Mouse (Mus musculus): Measurements from ENCODE around the gene Dcbld1. TPM values are rescaled to one million over a fixed set of nuclear protein-coding genes. Genes with fewer than 3 reads are reported as not detected.
"Not testable (repeated sequence)": the region's sequence is repeated elsewhere in the genome, so short reads cannot be mapped to it uniquely, and the experiment has no call there.

The Dcbld1 gene
- polyA plus RNA-seq, 1 experiment, result 13.3 TPM

- no peak for DNase-seq (ENCODE audit: low read depth)
- TF ChIP-seq POLR2A (IDR thresholded peaks at IDR 0.05; ENCODE audit: borderline replicate concordance, extremely low read depth, insufficient read depth, insufficient read length, poor library complexity, severe bottlenecking) (no peak), CTCF (IDR thresholded peaks at IDR 0.05; ENCODE audit: borderline replicate concordance, extremely low read depth, insufficient read depth, insufficient read length) (no peak)
These were observed 47.9 kb downstream of the Dcbld1 start for GRCm38 (mm10) chr10:52281337-52281736.

GRCm38 (mm10) chr10:52284578-52284977, 51.2 kb downstream of the Dcbld1 start:
- TF ChIP-seq POLR2A (IDR thresholded peaks at IDR 0.05; ENCODE audit: borderline replicate concordance, extremely low read depth, insufficient read depth, insufficient read length, poor library complexity, severe bottlenecking) (no peak), CTCF (IDR thresholded peaks at IDR 0.05; ENCODE audit: borderline replicate concordance, extremely low read depth, insufficient read depth, insufficient read length) (no peak)
- DNase-seq (ENCODE audit: low read depth), result no peak

GRCm38 (mm10) chr10:52287852-52288533, 54.6 kb downstream of the Dcbld1 start:
- no peak for TF ChIP-seq CTCF (IDR thresholded peaks at IDR 0.05; ENCODE audit: borderline replicate concordance, extremely low read depth, insufficient read depth, insufficient read length)
- no peak for TF ChIP-seq POLR2A (IDR thresholded peaks at IDR 0.05; ENCODE audit: borderline replicate concordance, extremely low read depth, insufficient read depth, insufficient read length, poor library complexity, severe bottlenecking)

GRCm38 (mm10) chr10:52289261-52289660, 55.8 kb downstream of the Dcbld1 start:
- TF ChIP-seq POLR2A (IDR thresholded peaks at IDR 0.05; ENCODE audit: borderline replicate concordance, extremely low read depth, insufficient read depth, insufficient read length, poor library complexity, severe bottlenecking), result no peak
- TF ChIP-seq CTCF (IDR thresholded peaks at IDR 0.05; ENCODE audit: borderline replicate concordance, extremely low read depth, insufficient read depth, insufficient read length), result no peak

More at GRCm38 (mm10) chr10:52287852-52288533, 54.6 kb downstream of the Dcbld1 start:
- DNase-seq (ENCODE audit: low read depth), result peak; percentile 70

GRCm38 (mm10) chr10:52292391-52292790, 59.0 kb downstream of the Dcbld1 start:
- not testable (repeated sequence) for DNase-seq (ENCODE audit: low read depth)

More at GRCm38 (mm10) chr10:52289261-52289660, 55.8 kb downstream of the Dcbld1 start:
- DNase-seq (ENCODE audit: low read depth), result no peak

GRCm38 (mm10) chr10:52293921-52294577, 60.6 kb downstream of the Dcbld1 start:
- TF ChIP-seq POLR2A (IDR thresholded peaks at IDR 0.05; ENCODE audit: borderline replicate concordance, extremely low read depth, insufficient read depth, insufficient read length, poor library complexity, severe bottlenecking), result no peak
- no peak for TF ChIP-seq CTCF (IDR thresholded peaks at IDR 0.05; ENCODE audit: borderline replicate concordance, extremely low read depth, insufficient read depth, insufficient read length)
- DNase-seq (ENCODE audit: low read depth), result no peak

- DNase-seq (ENCODE audit: low read depth), result peak; percentile 53
- no peak for TF ChIP-seq CTCF (IDR thresholded peaks at IDR 0.05; ENCODE audit: borderline replicate concordance, extremely low read depth, insufficient read depth, insufficient read length)
- no peak for TF ChIP-seq POLR2A (IDR thresholded peaks at IDR 0.05; ENCODE audit: borderline replicate concordance, extremely low read depth, insufficient read depth, insufficient read length, poor library complexity, severe bottlenecking)
These were observed 62.5 kb downstream of the Dcbld1 start for GRCm38 (mm10) chr10:52295934-52296333.

- not testable (repeated sequence) for DNase-seq (ENCODE audit: low read depth)
These were observed 65.1 kb downstream of the Dcbld1 start for GRCm38 (mm10) chr10:52298568-52298967.

GRCm38 (mm10) chr10:52301766-52302165, 68.3 kb downstream of the Dcbld1 start:
- no peak for DNase-seq (ENCODE audit: low read depth)
- TF ChIP-seq CTCF (IDR thresholded peaks at IDR 0.05; ENCODE audit: borderline replicate concordance, extremely low read depth, insufficient read depth, insufficient read length), result no peak
- no peak for TF ChIP-seq POLR2A (IDR thresholded peaks at IDR 0.05; ENCODE audit: borderline replicate concordance, extremely low read depth, insufficient read depth, insufficient read length, poor library complexity, severe bottlenecking)

GRCm38 (mm10) chr10:52302271-52302670, 68.9 kb downstream of the Dcbld1 start:
- TF ChIP-seq POLR2A (IDR thresholded peaks at IDR 0.05; ENCODE audit: borderline replicate concordance, extremely low read depth, insufficient read depth, insufficient read length, poor library complexity, severe bottlenecking) (no peak), CTCF (IDR thresholded peaks at IDR 0.05; ENCODE audit: borderline replicate concordance, extremely low read depth, insufficient read depth, insufficient read length) (no peak)

GRCm38 (mm10) chr10:52304574-52304973, 71.2 kb downstream of the Dcbld1 start:
- peak; percentile 36 for DNase-seq (ENCODE audit: low read depth)
- TF ChIP-seq CTCF (IDR thresholded peaks at IDR 0.05; ENCODE audit: borderline replicate concordance, extremely low read depth, insufficient read depth, insufficient read length) (no peak), POLR2A (IDR thresholded peaks at IDR 0.05; ENCODE audit: borderline replicate concordance, extremely low read depth, insufficient read depth, insufficient read length, poor library complexity, severe bottlenecking) (no peak)

More at GRCm38 (mm10) chr10:52302271-52302670, 68.9 kb downstream of the Dcbld1 start:
- DNase-seq (ENCODE audit: low read depth), result no peak

GRCm38 (mm10) chr10:52309196-52309595, 75.8 kb downstream of the Dcbld1 start:
- peak; percentile 8 for DNase-seq (ENCODE audit: low read depth)
- no peak for TF ChIP-seq CTCF (IDR thresholded peaks at IDR 0.05; ENCODE audit: borderline replicate concordance, extremely low read depth, insufficient read depth, insufficient read length)
- no peak for TF ChIP-seq POLR2A (IDR thresholded peaks at IDR 0.05; ENCODE audit: borderline replicate concordance, extremely low read depth, insufficient read depth, insufficient read length, poor library complexity, severe bottlenecking)

Measured in brain, embryonic 14.5 days (tissue).